Mouse (Mus musculus): Measurements from ENCODE around the gene Jak1. TPM values are rescaled to one million over a fixed set of nuclear protein-coding genes. Genes with fewer than 3 reads are reported as not detected.

Jak1 gene
- polyA plus RNA-seq, 1 experiment from 2014 or later: 84.5 TPM

GRCm38 (mm10) chr4:101249977-101250743 lies 14.9 kb downstream of the Jak1 start:
- no peaks in the 10 kb centered on the region for H3K27me3 ChIP-seq (replicated peaks)
- H3K4me3 ChIP-seq (replicated peaks): no peak overlapping the region
- H3K9ac ChIP-seq: no peak overlapping the region
- peaks cover 14% of the 10 kb centered on the region; the same call in 1 of the 2 replicates for H3K4me1 ChIP-seq
- 49% methylated on average over 6 of the region's 6 CpGs for WGBS
- peak; percentile 37; the same call in 1 of the 2 replicates for ATAC-seq (ENCODE audit: insufficient read depth, low FRiP score, low read depth)
- no peak overlapping the region for H3K27ac ChIP-seq
- no peaks in the 10 kb centered on the region for H3K36me3 ChIP-seq
- no peak overlapping the region for H3K4me2 ChIP-seq
- no peaks in the 10 kb centered on the region for H3K9me3 ChIP-seq

- ATAC-seq (ENCODE audit: insufficient read depth, low FRiP score, low read depth): no peak
- no peak overlapping the region for H3K4me2 ChIP-seq
- no peaks in the 10 kb centered on the region for H3K9me3 ChIP-seq
- H3K27ac ChIP-seq: no peak overlapping the region
- no peaks in the 10 kb centered on the region for H3K36me3 ChIP-seq
- H3K4me1 ChIP-seq: peaks cover 4% of the 10 kb centered on the region; the same call in 1 of the 2 replicates
- 53% methylated on average over 2 of the region's 2 CpGs for WGBS
- H3K9ac ChIP-seq: no peak overlapping the region
- no peak overlapping the region for H3K4me3 ChIP-seq (replicated peaks)
- H3K27me3 ChIP-seq (replicated peaks): no peaks in the 10 kb centered on the region
These were observed 17.7 kb downstream of the Jak1 start for GRCm38 (mm10) chr4:101247355-101247754.

GRCm38 (mm10) chr4:101246569-101246968 lies 18.5 kb downstream of the Jak1 start:
- H3K9ac ChIP-seq: no peak overlapping the region
- ATAC-seq (ENCODE audit: insufficient read depth, low FRiP score, low read depth): peak; percentile 82; the same call in 1 of the 2 replicates
- no peaks in the 10 kb centered on the region for H3K36me3 ChIP-seq
- H3K27ac ChIP-seq: no peak overlapping the region
- 51% methylated on average over 2 of the region's 2 CpGs for WGBS
- H3K9me3 ChIP-seq: no peaks in the 10 kb centered on the region
- H3K4me1 ChIP-seq: peaks cover 4% of the 10 kb centered on the region; the same call in 1 of the 2 replicates
- no peak overlapping the region for H3K4me2 ChIP-seq
- H3K4me3 ChIP-seq (replicated peaks): no peak overlapping the region
- H3K27me3 ChIP-seq (replicated peaks): no peaks in the 10 kb centered on the region

GRCm38 (mm10) chr4:101244257-101245011 lies 20.6 kb downstream of the Jak1 start:
- WGBS: 73% methylated on average over 6 of the region's 6 CpGs
- Histone ChIP-seq H3K4me3 (replicated peaks) (no peak overlapping the region), H3K4me2 (no peak overlapping the region)

GRCm38 (mm10) chr4:101240875-101241173 lies 24.3 kb downstream of the Jak1 start:
- Histone ChIP-seq H3K9me3 (no peaks in the 10 kb centered on the region), H3K27me3 (replicated peaks) (no peaks in the 10 kb centered on the region), H3K36me3 (no peaks in the 10 kb centered on the region), H3K4me3 (replicated peaks) (no peak overlapping the region), H3K4me1 (no peaks in the 10 kb centered on the region; the same call in 1 of the 2 replicates), H3K9ac (no peak overlapping the region), H3K4me2 (no peak overlapping the region), H3K27ac (no peak overlapping the region; the same call in 1 of the 2 replicates)
- 79% methylated on average over 3 of the region's 3 CpGs for WGBS
- ATAC-seq (ENCODE audit: insufficient read depth, low FRiP score, low read depth): no peak

More at GRCm38 (mm10) chr4:101244257-101245011, 20.6 kb downstream of the Jak1 start:
- ATAC-seq (ENCODE audit: insufficient read depth, low FRiP score, low read depth): no peak
- Histone ChIP-seq H3K9me3 (no peaks in the 10 kb centered on the region), H3K36me3 (no peaks in the 10 kb centered on the region), H3K27ac (no peak overlapping the region), H3K9ac (no peak overlapping the region), H3K27me3 (replicated peaks) (no peaks in the 10 kb centered on the region), H3K4me1 (no peaks in the 10 kb centered on the region; the same call in 1 of the 2 replicates)

GRCm38 (mm10) chr4:101240163-101240874 lies 24.8 kb downstream of the Jak1 start:
- ATAC-seq (ENCODE audit: insufficient read depth, low FRiP score, low read depth): peak; percentile 50; the same call in 1 of the 2 replicates
- WGBS: 87% methylated on average over 5 of the region's 5 CpGs
- Histone ChIP-seq H3K4me3 (replicated peaks) (no peak overlapping the region), H3K27ac (no peak overlapping the region; the same call in 1 of the 2 replicates), H3K9ac (no peak overlapping the region), H3K27me3 (replicated peaks) (no peaks in the 10 kb centered on the region), H3K36me3 (no peaks in the 10 kb centered on the region), H3K4me2 (no peak overlapping the region), H3K4me1 (no peaks in the 10 kb centered on the region; the same call in 1 of the 2 replicates), H3K9me3 (no peaks in the 10 kb centered on the region)

- WGBS: 97% methylated on average over 3 of the region's 3 CpGs
- peak; percentile 27; the same call in 1 of the 2 replicates for ATAC-seq (ENCODE audit: insufficient read depth, low FRiP score, low read depth)
- Histone ChIP-seq H3K9ac (no peak overlapping the region), H3K27me3 (replicated peaks) (no peaks in the 10 kb centered on the region), H3K4me3 (replicated peaks) (no peak overlapping the region), H3K36me3 (no peaks in the 10 kb centered on the region), H3K27ac (no peak overlapping the region), H3K4me1 (peaks cover 3% of the 10 kb centered on the region; the same call in 1 of the 2 replicates), H3K4me2 (no peak overlapping the region), H3K9me3 (no peaks in the 10 kb centered on the region)
These were observed 25.5 kb downstream of the Jak1 start for GRCm38 (mm10) chr4:101239313-101240162.

- Histone ChIP-seq H3K27me3 (replicated peaks) (no peaks in the 10 kb centered on the region), H3K4me1 (peaks cover 7% of the 10 kb centered on the region), H3K36me3 (no peaks in the 10 kb centered on the region), H3K9ac (no peak overlapping the region), H3K27ac (no peak overlapping the region), H3K9me3 (no peaks in the 10 kb centered on the region), H3K4me3 (replicated peaks) (no peak overlapping the region), H3K4me2 (no peak overlapping the region)
- 72% methylated on average over 4 of the region's 4 CpGs for WGBS
- no peak for ATAC-seq (ENCODE audit: insufficient read depth, low FRiP score, low read depth)
These were observed 26.5 kb downstream of the Jak1 start for GRCm38 (mm10) chr4:101238589-101238988.

- WGBS: 79% methylated on average over 6 of the region's 6 CpGs
- Histone ChIP-seq H3K9ac (no peak overlapping the region), H3K27me3 (replicated peaks) (no peaks in the 10 kb centered on the region), H3K4me1 (peaks cover 7% of the 10 kb centered on the region), H3K27ac (no peak overlapping the region), H3K36me3 (no peaks in the 10 kb centered on the region), H3K4me3 (replicated peaks) (no peak overlapping the region), H3K4me2 (no peak overlapping the region), H3K9me3 (no peaks in the 10 kb centered on the region)
- no peak for ATAC-seq (ENCODE audit: insufficient read depth, low FRiP score, low read depth)
These were observed 28.3 kb downstream of the Jak1 start for GRCm38 (mm10) chr4:101236797-101237196.

- H3K36me3 ChIP-seq: no peaks in the 10 kb centered on the region
- H3K9me3 ChIP-seq: no peaks in the 10 kb centered on the region
- H3K27ac ChIP-seq: no peak overlapping the region
- no peak overlapping the region for H3K9ac ChIP-seq
- H3K4me1 ChIP-seq: peaks cover 7% of the 10 kb centered on the region
- 86% methylated on average over 1 of the region's 1 CpGs for WGBS
- H3K4me3 ChIP-seq (replicated peaks): no peak overlapping the region
- no peak overlapping the region for H3K4me2 ChIP-seq
- ATAC-seq (ENCODE audit: insufficient read depth, low FRiP score, low read depth): no peak
- H3K27me3 ChIP-seq (replicated peaks): no peaks in the 10 kb centered on the region
These were observed 29.1 kb downstream of the Jak1 start for GRCm38 (mm10) chr4:101235964-101236363.

- no peak overlapping the region for H3K9ac ChIP-seq
- no peak for ATAC-seq (ENCODE audit: insufficient read depth, low FRiP score, low read depth)
- H3K4me1 ChIP-seq: peaks cover 7% of the 10 kb centered on the region
- H3K4me2 ChIP-seq: no peak overlapping the region
- 75% methylated on average over 1 of the region's 1 CpGs for WGBS
- no peaks in the 10 kb centered on the region for H3K9me3 ChIP-seq
- H3K36me3 ChIP-seq: no peaks in the 10 kb centered on the region
- no peak overlapping the region for H3K27ac ChIP-seq
- no peak overlapping the region for H3K4me3 ChIP-seq (replicated peaks)
- no peaks in the 10 kb centered on the region for H3K27me3 ChIP-seq (replicated peaks)
These were observed 30.3 kb downstream of the Jak1 start for GRCm38 (mm10) chr4:101234753-101235152.
